Mouse (Mus musculus) midbrain, embryonic 14.5 days (tissue): ENCODE data around the gene Fzd5. TPM values are rescaled to one million over a fixed set of nuclear protein-coding genes. Genes with fewer than 3 reads are reported as not detected.

Experiments
- ATAC-seq: fragments of 200-750 bp; cut with Nextera tagmentation; 2 replicates; pipeline ENCODE4 v1.8.0; 2017; ENCODE audit warnings: moderate number of reproducible peaks, moderate library complexity; ENCODE audit not compliant: low FRiP score, low TSS enrichment
- DNase-seq: peaks from one replicate; pipeline ENCODE4 v3.0.0-alpha.2; 2015
- H3K27ac ChIP-seq: fragments of 300-500 bp; sonication (generic); replicated peaks from 2 replicates; pipeline ENCODE4 v1.5.1; 2014; ENCODE audit warnings: mild to moderate bottlenecking, low read depth, low read length, moderate library complexity
- H3K27me3 ChIP-seq: fragments of 300-500 bp; sonication (generic); 2 replicates; pipeline ENCODE4 v1.6.1; 2014; ENCODE audit warnings: low read length, control low read depth, mixed read lengths; ENCODE audit not compliant: control insufficient read depth, insufficient read depth
- H3K36me3 ChIP-seq: fragments of 300-500 bp; sonication (generic); 2 replicates; pipeline ENCODE4 v1.6.1; 2014; ENCODE audit warnings: low read length, control low read depth; ENCODE audit not compliant: control insufficient read depth, insufficient read depth
- H3K4me1 ChIP-seq: fragments of 300-500 bp; sonication (generic); 2 replicates; pipeline ENCODE4 v1.6.1; 2014; ENCODE audit warnings: mild to moderate bottlenecking, antibody characterized with exemption, low read length, control low read depth; ENCODE audit not compliant: control insufficient read depth, insufficient read depth
- H3K4me2 ChIP-seq: fragments of 300-500 bp; sonication (generic); 2 replicates; pipeline ENCODE4 v1.6.1; 2014; ENCODE audit warnings: mild to moderate bottlenecking, low read length, moderate library complexity
- H3K4me3 ChIP-seq: fragments of 300-500 bp; sonication (generic); replicated peaks from 2 replicates; pipeline ENCODE4 v1.5.1; 2014; ENCODE audit warnings: low read depth, low read length
- H3K9ac ChIP-seq: fragments of 300-500 bp; sonication (generic); replicated peaks from 2 replicates; pipeline ENCODE4 v1.6.1; 2014; ENCODE audit warnings: mild to moderate bottlenecking, low read length, moderate library complexity
- H3K9me3 ChIP-seq: fragments of 300-500 bp; sonication (generic); 2 replicates; pipeline ENCODE4 v1.6.1; 2016; ENCODE audit warnings: low read length, control low read depth, mixed read lengths; ENCODE audit not compliant: control insufficient read depth
- WGBS: fragments of 180-500 bp; shearing (Covaris S2); extraction: QIAGEN DNeasy Blood & Tissue Kit; methylation state at CpG from one replicate; pipeline ENCODE4 v1.1.7; 2014; 5-methylcytosine and 5-hydroxymethylcytosine counted together
- polyA plus RNA-seq: library from polyadenylated mRNA; unstranded; fragments of >200 nt; fragmentation: Nextera tagmentation; extraction: Ambion mirVana; gene quantifications from 2 replicates; pipeline ENCODE4 v1.2.1, GENCODE M21; 2014

The Fzd5 gene
- 0.16 and 0.30 TPM in 2 replicates for polyA plus RNA-seq

DNA sequence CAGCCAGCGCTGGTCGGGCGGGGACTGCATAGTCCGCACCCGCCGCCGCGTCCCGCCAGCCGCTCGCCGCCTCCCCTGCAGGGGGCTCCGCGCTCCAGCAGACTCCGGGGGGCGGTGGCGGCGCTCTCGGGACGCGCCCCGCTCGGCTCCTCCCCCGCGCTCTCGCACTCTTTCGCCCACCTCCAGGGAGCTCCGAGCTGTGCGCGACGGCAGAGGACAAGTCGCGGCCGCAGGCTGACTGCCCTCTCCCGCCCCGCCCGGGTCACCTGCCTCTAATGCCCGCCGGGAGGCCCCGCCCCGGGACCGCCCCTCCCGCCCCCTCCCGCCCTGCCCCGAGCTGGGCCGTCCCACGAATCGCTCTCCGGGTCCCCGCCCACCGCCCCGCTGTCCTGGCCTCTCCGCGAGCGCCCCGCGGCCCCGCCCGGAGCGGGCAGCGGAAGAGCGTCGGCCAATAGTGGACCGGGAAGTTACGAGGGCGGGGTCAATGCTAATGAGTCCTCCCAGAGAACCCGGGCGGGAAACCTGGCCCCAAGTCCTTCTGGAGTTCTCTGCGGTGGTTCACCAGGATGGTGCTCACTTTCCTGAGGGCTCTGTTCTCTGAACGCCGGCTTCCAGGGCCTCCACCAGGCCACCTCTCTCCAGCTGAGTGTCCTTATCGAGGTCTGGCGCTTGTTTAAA lies at the start of gene Fzd5:
Fzd5 (minus strand) TSS at position 250 of the 678 bp plus-strand sequence.
- under 1% methylated on average over 58 of the region's 73 CpGs for WGBS
- peak; percentile 91 for DNase-seq
- H3K9me3 ChIP-seq, result no peaks in the 10 kb centered on the region
- peak within 1 kb of the TSS; percentile 97 for H3K4me2 ChIP-seq
- no peaks in the 10 kb centered on the region for H3K36me3 ChIP-seq
- H3K4me1 ChIP-seq, result peaks cover 29% of the 10 kb centered on the region
- peak; percentile 92 for ATAC-seq
- H3K4me3 ChIP-seq, result peak within 1 kb of the TSS; percentile 55
- peak within 1 kb of the TSS; percentile 42 for H3K9ac ChIP-seq
- peaks cover 61% of the 10 kb centered on the region for H3K27me3 ChIP-seq
- no peak within 1 kb of the TSS for H3K27ac ChIP-seq

DNA sequence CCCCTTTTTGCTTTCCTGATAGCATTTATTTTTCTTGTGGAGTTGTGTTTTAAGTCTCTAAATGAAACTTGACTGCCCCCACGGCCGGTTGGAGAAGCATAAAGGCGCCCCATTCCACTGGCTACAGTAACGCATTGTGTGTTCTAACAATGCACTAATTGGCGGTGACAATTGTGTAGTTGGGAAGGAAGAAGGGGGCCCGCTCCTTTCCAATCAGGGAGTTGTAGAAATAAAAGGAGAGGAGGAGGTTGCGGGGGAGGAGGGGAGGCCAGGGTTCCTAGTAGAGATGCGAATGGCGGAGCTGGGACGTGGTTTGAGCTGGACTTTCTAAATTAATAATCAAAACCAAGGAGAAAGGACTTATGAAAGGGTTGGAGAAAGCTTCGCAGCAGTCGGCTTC lies 42.3 kb upstream of the Fzd5 start:
- Histone ChIP-seq H3K9me3 (no peaks in the 10 kb centered on the region), H3K4me1 (0 out of 2 replicates have a peak, but pooled peaks cover 7% of the 10 kb centered on the region), H3K4me2 (peak overlapping the region; percentile 31), H3K4me3 (no peak overlapping the region), H3K27me3 (no peaks in the 10 kb centered on the region), H3K36me3 (no peaks in the 10 kb centered on the region), H3K9ac (no peak overlapping the region), H3K27ac (no peak overlapping the region)
- DNase-seq (peak; percentile 54), ATAC-seq (no peak)
- 13% methylated on average over 12 of the region's 12 CpGs for WGBS

DNA sequence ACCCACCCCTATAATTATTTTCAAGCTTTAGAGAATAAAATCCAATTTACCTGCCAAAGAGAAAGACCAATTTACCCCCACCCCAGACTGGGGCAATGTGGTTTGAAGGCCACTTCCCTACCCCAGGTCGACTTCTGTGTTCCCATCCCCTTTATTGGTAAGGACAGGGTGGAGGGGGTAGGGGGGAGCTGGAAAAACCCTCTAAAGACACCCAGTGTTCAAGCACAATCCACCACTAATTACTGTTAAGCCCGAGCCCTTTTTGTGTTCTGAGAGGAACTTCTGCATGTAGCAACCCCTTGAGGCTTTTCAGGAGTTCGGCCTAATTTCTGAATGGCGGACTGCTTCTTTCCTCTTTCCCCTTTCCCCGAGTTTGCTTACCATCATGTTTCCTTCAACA lies 41.9 kb upstream of the Fzd5 start:
- no peak overlapping the region for H3K4me3 ChIP-seq

DNA sequence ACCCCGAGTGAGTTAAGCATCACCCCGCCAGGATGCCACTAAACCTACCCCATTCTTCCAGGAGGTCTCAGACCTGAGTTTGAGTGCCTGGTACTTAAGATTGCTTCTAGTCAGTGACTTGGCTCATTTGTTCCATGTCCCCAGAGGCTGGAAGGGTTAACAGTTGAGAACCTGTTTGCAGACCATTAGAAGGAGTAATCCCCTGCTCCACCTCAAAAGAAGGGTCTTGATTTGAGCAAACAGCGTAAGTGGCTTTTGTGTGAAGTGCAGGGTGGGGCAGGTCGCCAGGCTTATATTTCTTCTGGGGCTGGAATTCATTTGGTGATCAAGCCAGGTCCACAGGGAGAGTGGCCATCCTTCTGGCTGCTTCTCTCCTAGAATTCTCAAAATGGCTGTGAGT lies 35.8 kb upstream of the Fzd5 start:
- no peaks in the 10 kb centered on the region for H3K27me3 ChIP-seq
- 80% methylated on average over 4 of the region's 4 CpGs for WGBS
- no peak overlapping the region for H3K9ac ChIP-seq
- no peak for DNase-seq
- H3K4me2 ChIP-seq, result no peak overlapping the region
- H3K27ac ChIP-seq, result no peak overlapping the region
- no peak for ATAC-seq
- no peak overlapping the region for H3K4me3 ChIP-seq
- H3K36me3 ChIP-seq, result no peaks in the 10 kb centered on the region
- no peaks in the 10 kb centered on the region for H3K9me3 ChIP-seq
- H3K4me1 ChIP-seq, result no peaks in the 10 kb centered on the region

More for the DNA sequence above, 41.9 kb upstream of the Fzd5 start:
- H3K27ac ChIP-seq, result no peak overlapping the region
- peak overlapping the region; percentile 31 for H3K4me2 ChIP-seq
- no peaks in the 10 kb centered on the region for H3K27me3 ChIP-seq
- no peaks in the 10 kb centered on the region for H3K36me3 ChIP-seq
- ATAC-seq (no peak), DNase-seq (peak; percentile 44)
- WGBS, result 18% methylated on average over 5 of the region's 5 CpGs
- H3K4me1 ChIP-seq, result 0 out of 2 replicates have a peak, but pooled peaks cover 7% of the 10 kb centered on the region
- no peak overlapping the region for H3K9ac ChIP-seq
- H3K9me3 ChIP-seq, result no peaks in the 10 kb centered on the region

DNA sequence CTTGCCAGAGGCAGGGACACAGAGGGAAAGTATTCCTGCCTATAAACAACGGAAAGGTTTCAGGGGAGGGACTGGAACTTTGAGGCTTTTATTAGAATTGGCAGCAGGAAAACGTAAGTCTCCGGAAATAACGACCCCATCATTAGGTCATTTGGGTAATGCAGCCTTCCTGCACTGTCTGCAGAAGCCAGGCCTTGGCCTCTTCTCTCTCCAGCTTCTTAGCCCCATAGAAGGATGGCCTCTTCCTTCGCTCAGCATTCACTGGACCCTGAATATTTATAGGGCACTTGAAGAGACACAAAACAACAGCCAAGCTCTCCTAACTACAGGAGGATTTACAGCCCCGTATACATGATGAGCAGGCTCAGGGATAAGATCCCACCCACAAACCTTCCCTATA lies 32.6 kb upstream of the Fzd5 start:
- no peak for DNase-seq
- no peak overlapping the region for H3K4me2 ChIP-seq
- no peak overlapping the region for H3K4me3 ChIP-seq
- H3K27me3 ChIP-seq, result no peaks in the 10 kb centered on the region
- no peaks in the 10 kb centered on the region for H3K4me1 ChIP-seq
- H3K9ac ChIP-seq, result no peak overlapping the region
- no peaks in the 10 kb centered on the region for H3K9me3 ChIP-seq
- H3K27ac ChIP-seq, result no peak overlapping the region
- ATAC-seq, result no peak
- 59% methylated on average over 6 of the region's 6 CpGs for WGBS
- H3K36me3 ChIP-seq, result no peaks in the 10 kb centered on the region

DNA sequence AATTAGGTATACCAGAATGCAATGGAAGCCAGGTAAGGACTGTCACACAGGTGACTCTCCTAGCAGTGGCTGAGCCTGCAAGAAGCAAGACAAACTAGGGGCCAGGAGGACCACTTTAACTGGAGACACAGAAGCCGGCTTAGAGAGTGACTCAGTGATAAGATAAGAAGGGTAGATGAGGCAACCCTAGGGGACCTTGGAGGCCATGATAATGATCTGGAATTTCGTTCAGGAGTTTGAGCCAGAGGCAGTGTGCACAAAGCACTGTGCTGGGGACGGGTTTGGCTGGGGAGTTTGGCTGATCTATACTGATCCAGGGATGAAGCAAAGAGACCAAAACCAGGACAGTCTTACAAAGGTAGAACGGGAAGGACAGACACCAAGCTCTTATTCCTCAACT lies 24.1 kb upstream of the Fzd5 start:
- no peaks in the 10 kb centered on the region for H3K27me3 ChIP-seq
- ATAC-seq (no peak), DNase-seq (no peak)
- no peak overlapping the region for H3K4me3 ChIP-seq
- no peaks in the 10 kb centered on the region for H3K36me3 ChIP-seq
- no peak overlapping the region for H3K4me2 ChIP-seq
- 86% methylated on average over 4 of the region's 4 CpGs for WGBS
- H3K9ac ChIP-seq, result no peak overlapping the region
- H3K9me3 ChIP-seq, result no peaks in the 10 kb centered on the region
- no peaks in the 10 kb centered on the region for H3K4me1 ChIP-seq
- H3K27ac ChIP-seq, result no peak overlapping the region

DNA sequence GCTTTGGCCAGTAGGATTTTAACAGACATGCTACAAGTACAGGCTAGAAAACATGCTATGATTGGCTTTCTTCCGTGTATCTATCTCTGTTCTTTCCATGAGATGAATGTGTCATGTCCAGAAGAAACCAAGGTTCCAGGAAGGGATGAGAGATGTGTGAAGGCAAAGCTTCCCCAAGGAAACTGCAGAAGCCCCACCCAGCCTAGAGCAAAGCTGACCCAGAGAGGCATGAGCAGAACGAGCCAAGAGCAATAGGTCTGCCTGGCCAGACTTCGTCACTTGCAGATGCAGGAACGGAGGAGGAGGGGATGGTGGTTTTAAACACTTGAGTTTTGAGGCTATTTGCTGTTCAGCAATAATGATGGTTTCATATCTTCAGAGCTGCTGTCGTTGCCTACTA lies 20.2 kb upstream of the Fzd5 start:
- Histone ChIP-seq H3K36me3 (no peaks in the 10 kb centered on the region), H3K9ac (no peak overlapping the region), H3K4me1 (no peaks in the 10 kb centered on the region), H3K27ac (no peak overlapping the region), H3K4me2 (no peak overlapping the region), H3K27me3 (no peaks in the 10 kb centered on the region), H3K9me3 (no peaks in the 10 kb centered on the region), H3K4me3 (no peak overlapping the region)
- no peak for ATAC-seq
- no peak for DNase-seq
- WGBS, result 88% methylated on average over 5 of the region's 5 CpGs

DNA sequence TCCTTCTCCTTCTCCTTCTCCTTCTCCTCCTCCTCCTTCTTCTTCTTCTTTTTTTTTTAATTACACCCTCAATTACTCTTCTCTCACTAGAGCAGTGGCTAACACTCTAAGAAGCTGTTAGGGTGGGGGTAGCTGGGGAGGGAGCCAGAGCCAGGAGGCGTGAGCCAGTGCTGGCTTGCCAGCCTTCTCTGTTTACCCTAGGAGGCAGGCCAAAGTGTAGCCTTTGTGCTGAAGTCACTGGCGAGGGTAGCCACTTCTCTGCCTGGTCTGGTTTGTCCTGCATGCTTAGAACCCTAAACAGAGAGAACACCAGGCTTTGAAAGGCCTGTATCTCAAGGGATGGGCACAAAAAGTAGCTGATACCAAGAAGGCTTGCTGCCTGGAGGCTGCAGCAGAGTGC lies 19.7 kb upstream of the Fzd5 start:
- 22% methylated on average over 2 of the region's 2 CpGs for WGBS
- H3K9ac ChIP-seq, result no peak overlapping the region
- H3K4me1 ChIP-seq, result no peaks in the 10 kb centered on the region
- H3K27ac ChIP-seq, result no peak overlapping the region
- no peaks in the 10 kb centered on the region for H3K36me3 ChIP-seq
- no peaks in the 10 kb centered on the region for H3K9me3 ChIP-seq
- DNase-seq (no peak), ATAC-seq (no peak)
- H3K27me3 ChIP-seq, result no peaks in the 10 kb centered on the region
- no peak overlapping the region for H3K4me2 ChIP-seq
- H3K4me3 ChIP-seq, result no peak overlapping the region

DNA sequence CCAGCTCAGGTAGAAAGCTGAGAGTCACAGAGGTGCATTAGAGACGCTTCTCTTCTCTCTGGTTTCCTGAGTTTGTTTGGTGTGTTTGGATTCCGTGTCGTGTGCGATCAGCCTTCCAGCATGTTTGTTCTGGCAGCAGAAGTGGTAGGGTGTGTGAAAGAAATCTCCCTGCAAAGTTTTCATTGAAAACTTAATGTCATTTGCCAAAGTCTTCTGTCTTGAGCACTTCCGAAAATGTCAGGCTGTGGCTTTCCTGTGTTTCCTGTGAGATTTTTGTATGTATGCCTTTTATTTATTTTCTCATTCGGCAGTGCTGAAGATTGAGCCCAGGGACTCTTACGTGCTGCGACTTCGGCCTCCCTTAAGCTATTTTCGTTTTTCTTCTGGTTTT lies 19.1 kb upstream of the Fzd5 start:
- Histone ChIP-seq H3K4me3 (no peak overlapping the region), H3K9ac (no peak overlapping the region), H3K4me1 (no peaks in the 10 kb centered on the region), H3K4me2 (no peak overlapping the region), H3K27me3 (no peaks in the 10 kb centered on the region), H3K9me3 (no peaks in the 10 kb centered on the region), H3K36me3 (no peaks in the 10 kb centered on the region), H3K27ac (no peak overlapping the region)
- 85% methylated on average over 10 of the region's 10 CpGs for WGBS
- DNase-seq (no peak), ATAC-seq (no peak)
